Mouse (Mus musculus): ENCODE measurements at regions not wholly inside any gene's neighbourhood (a gene's known extent, or its start where the extent isn't known, plus 50 kb on each side); places are given as distances from the start of the nearest gene placed in this dataset.

GRCm38 (mm10) chr7:36155576-36155975 is 352.8 kb upstream of the Zfp507 start:
- TF ChIP-seq CTCF (conservative IDR thresholded peaks at IDR 0.05; ENCODE audit: insufficient read depth, insufficient read length, low read depth, low read length) (no peak), POLR2A (IDR thresholded peaks at IDR 0.05; ENCODE audit: low read depth, low read length) (no peak)
